Mouse (Mus musculus): ENCODE data around the gene Nutf2. TPM values are rescaled to one million over a fixed set of nuclear protein-coding genes. Genes with fewer than 3 reads are reported as not detected.
A peak's percentile ranks its signal among the peaks of the same experiment; 100 is the strongest.

Nutf2 gene
- polyA plus RNA-seq, 1 experiment from 2014 or later, result 67.6 TPM

GRCm38 (mm10) chr8:105880754-105881520, 20.6 kb downstream of the Nutf2 start, which contains the start of gene Edc4:
Edc4 (plus strand) TSS chr8:105880881.
- TF ChIP-seq EP300 (IDR thresholded peaks at IDR 0.05; ENCODE audit: low read depth), result peak; percentile 50; the same call in 1 of the 2 replicates
- TF ChIP-seq CTCF (IDR thresholded peaks at IDR 0.05; ENCODE audit: low read depth), result no peak
- Histone ChIP-seq H3K4me1 (ENCODE audit: insufficient read depth) (peaks cover 11% of the 10 kb centered on the region), H3K27ac (ENCODE audit: low read depth) (peak within 1 kb of the TSS; percentile 16), H3K4me2 (ENCODE audit: low read depth, low read length) (peak within 1 kb of the TSS; percentile 92), H3K4me3 (ENCODE audit: low read depth, low read length) (peak within 1 kb of the TSS; percentile 68), H3K27me3 (ENCODE audit: insufficient read depth, low read length) (no peaks in the 10 kb centered on the region), H3K9ac (replicated peaks) (peak within 1 kb of the TSS; percentile 80), H3K36me3 (replicated peaks; ENCODE audit: insufficient read depth, low read length) (peaks cover 51% of the 10 kb centered on the region), H3K9me3 (ENCODE audit: low read length) (no peaks in the 10 kb centered on the region)
- ATAC-seq, result peak; percentile 92
- peak; percentile 90 for DNase-seq
- WGBS (ENCODE audit: insufficient replicate concordance), result under 1% methylated on average over 45 of the region's 45 CpGs

GRCm38 (mm10) chr8:105889756-105890465, 29.5 kb downstream of the Nutf2 start:
- TF ChIP-seq EP300 (IDR thresholded peaks at IDR 0.05; ENCODE audit: low read depth) (no peak), CTCF (IDR thresholded peaks at IDR 0.05; ENCODE audit: low read depth) (no peak)
- Histone ChIP-seq H3K4me3 (ENCODE audit: low read depth, low read length) (no peak overlapping the region), H3K4me2 (ENCODE audit: low read depth, low read length) (no peak overlapping the region), H3K9me3 (ENCODE audit: low read length) (no peaks in the 10 kb centered on the region), H3K9ac (replicated peaks) (no peak overlapping the region), H3K4me1 (ENCODE audit: insufficient read depth) (no peaks in the 10 kb centered on the region), H3K36me3 (replicated peaks; ENCODE audit: insufficient read depth, low read length) (peaks cover 75% of the 10 kb centered on the region), H3K27me3 (ENCODE audit: insufficient read depth, low read length) (no peaks in the 10 kb centered on the region), H3K27ac (ENCODE audit: low read depth) (no peak overlapping the region)
- DNase-seq, result no peak
- WGBS (ENCODE audit: insufficient replicate concordance), result 93% methylated on average over 12 of the region's 12 CpGs
- no peak for ATAC-seq

DNA sequence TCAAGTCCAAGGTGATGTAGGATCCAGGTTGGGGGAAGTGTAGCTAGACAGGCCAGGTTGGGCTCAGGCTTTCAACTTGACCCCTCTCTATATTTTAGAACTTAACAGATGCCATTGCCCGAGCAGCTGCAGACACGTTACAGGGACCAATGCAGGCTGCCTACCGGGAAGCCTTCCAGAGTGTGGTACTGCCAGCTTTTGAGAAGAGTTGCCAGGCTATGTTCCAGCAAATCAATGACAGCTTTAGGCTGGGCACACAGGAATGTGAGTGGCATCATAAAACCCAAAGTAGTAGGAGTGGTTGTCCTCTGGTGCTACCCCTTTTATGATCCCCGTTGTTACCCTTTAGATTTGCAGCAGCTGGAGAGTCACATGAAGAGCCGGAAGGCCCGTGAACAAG, 30.5 kb downstream of the Nutf2 start:
- ATAC-seq (no peak), DNase-seq (no peak)
- TF ChIP-seq CTCF (IDR thresholded peaks at IDR 0.05; ENCODE audit: low read depth) (no peak), EP300 (IDR thresholded peaks at IDR 0.05; ENCODE audit: low read depth) (no peak)

DNA sequence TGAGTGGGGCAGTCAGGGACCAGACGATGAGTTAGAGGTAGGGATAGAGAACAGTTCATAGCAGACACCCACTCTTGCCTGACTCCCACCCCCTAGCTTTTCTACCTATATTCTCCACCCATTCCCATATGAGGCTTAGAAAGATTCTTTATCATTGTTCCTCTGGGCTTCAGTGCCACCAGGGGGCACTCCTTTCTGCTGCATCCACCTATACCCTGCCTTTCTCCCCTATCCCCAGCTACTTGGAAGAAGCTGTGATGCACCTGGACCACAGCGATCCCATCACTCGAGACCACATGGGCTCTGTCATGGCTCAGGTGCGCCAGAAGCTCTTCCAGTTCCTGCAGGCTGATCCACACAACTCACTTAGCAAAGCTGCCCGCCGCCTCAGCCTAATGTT, 32.1 kb downstream of the Nutf2 start:
- WGBS (ENCODE audit: insufficient replicate concordance), result 79% methylated on average over 6 of the region's 6 CpGs
- H3K36me3 ChIP-seq (replicated peaks; ENCODE audit: insufficient read depth, low read length), result peaks cover 50% of the 10 kb centered on the region
- ATAC-seq, result no peak
- no peaks in the 10 kb centered on the region for H3K9me3 ChIP-seq (ENCODE audit: low read length)
- H3K9ac ChIP-seq (replicated peaks), result no peak overlapping the region
- no peaks in the 10 kb centered on the region for H3K27me3 ChIP-seq (ENCODE audit: insufficient read depth, low read length)
- no peak for TF ChIP-seq EP300 (IDR thresholded peaks at IDR 0.05; ENCODE audit: low read depth)
- TF ChIP-seq CTCF (IDR thresholded peaks at IDR 0.05; ENCODE audit: low read depth), result peak; percentile 67
- H3K4me2 ChIP-seq (ENCODE audit: low read depth, low read length), result no peak overlapping the region
- H3K4me3 ChIP-seq (ENCODE audit: low read depth, low read length), result no peak overlapping the region
- no peak overlapping the region for H3K27ac ChIP-seq (ENCODE audit: low read depth)
- DNase-seq, result peak; percentile 32
- no peaks in the 10 kb centered on the region for H3K4me1 ChIP-seq (ENCODE audit: insufficient read depth)

More for the DNA sequence above, 30.5 kb downstream of the Nutf2 start:
- no peak overlapping the region for H3K27ac ChIP-seq (ENCODE audit: low read depth)
- H3K27me3 ChIP-seq (ENCODE audit: insufficient read depth, low read length), result no peaks in the 10 kb centered on the region
- H3K9ac ChIP-seq (replicated peaks), result no peak overlapping the region
- H3K4me3 ChIP-seq (ENCODE audit: low read depth, low read length), result no peak overlapping the region
- H3K4me1 ChIP-seq (ENCODE audit: insufficient read depth), result no peaks in the 10 kb centered on the region
- H3K36me3 ChIP-seq (replicated peaks; ENCODE audit: insufficient read depth, low read length), result peaks cover 66% of the 10 kb centered on the region
- H3K9me3 ChIP-seq (ENCODE audit: low read length), result no peaks in the 10 kb centered on the region
- 87% methylated on average over 6 of the region's 6 CpGs for WGBS (ENCODE audit: insufficient replicate concordance)
- H3K4me2 ChIP-seq (ENCODE audit: low read depth, low read length), result no peak overlapping the region

- Histone ChIP-seq H3K4me1 (ENCODE audit: insufficient read depth) (no peaks in the 10 kb centered on the region), H3K27me3 (ENCODE audit: insufficient read depth, low read length) (no peaks in the 10 kb centered on the region), H3K4me2 (ENCODE audit: low read depth, low read length) (no peak within 1 kb of the TSS), H3K9me3 (ENCODE audit: low read length) (no peaks in the 10 kb centered on the region), H3K27ac (ENCODE audit: low read depth) (no peak within 1 kb of the TSS), H3K36me3 (replicated peaks; ENCODE audit: insufficient read depth, low read length) (peaks cover 41% of the 10 kb centered on the region), H3K9ac (replicated peaks) (no peak within 1 kb of the TSS), H3K4me3 (ENCODE audit: low read depth, low read length) (no peak within 1 kb of the TSS)
- DNase-seq (peak; percentile 77), ATAC-seq (peak; percentile 92)
- TF ChIP-seq EP300 (IDR thresholded peaks at IDR 0.05; ENCODE audit: low read depth) (no peak), CTCF (IDR thresholded peaks at IDR 0.05; ENCODE audit: low read depth) (0 out of 2 replicates have a peak, but pooled peaks have one; percentile 15)
- WGBS (ENCODE audit: insufficient replicate concordance), result 31% methylated on average over 11 of the region's 11 CpGs
Observed at GRCm38 (mm10) chr8:105893339-105893738, 33.0 kb downstream of the Nutf2 start, which contains the start of gene Nrn1l. Nrn1l (plus strand) TSS chr8:105893567.

- no peak for TF ChIP-seq CTCF (IDR thresholded peaks at IDR 0.05; ENCODE audit: low read depth)
- no peak for TF ChIP-seq EP300 (IDR thresholded peaks at IDR 0.05; ENCODE audit: low read depth)
- H3K27ac ChIP-seq (ENCODE audit: low read depth), result no peak overlapping the region
- H3K27me3 ChIP-seq (ENCODE audit: insufficient read depth, low read length), result no peaks in the 10 kb centered on the region
- WGBS (ENCODE audit: insufficient replicate concordance), result 72% methylated on average over 9 of the region's 9 CpGs
- no peaks in the 10 kb centered on the region for H3K9me3 ChIP-seq (ENCODE audit: low read length)
- DNase-seq (no peak), ATAC-seq (no peak)
- H3K36me3 ChIP-seq (replicated peaks; ENCODE audit: insufficient read depth, low read length), result peaks cover 4% of the 10 kb centered on the region
- peaks cover 13% of the 10 kb centered on the region for H3K4me1 ChIP-seq (ENCODE audit: insufficient read depth)
- H3K9ac ChIP-seq (replicated peaks), result no peak overlapping the region
- no peak overlapping the region for H3K4me3 ChIP-seq (ENCODE audit: low read depth, low read length)
- no peak overlapping the region for H3K4me2 ChIP-seq (ENCODE audit: low read depth, low read length)
Observed at GRCm38 (mm10) chr8:105897801-105898480, 37.6 kb downstream of the Nutf2 start.
